ENCODE assay signal across 7 mouse cellular contexts in the genomic region with DNA sequence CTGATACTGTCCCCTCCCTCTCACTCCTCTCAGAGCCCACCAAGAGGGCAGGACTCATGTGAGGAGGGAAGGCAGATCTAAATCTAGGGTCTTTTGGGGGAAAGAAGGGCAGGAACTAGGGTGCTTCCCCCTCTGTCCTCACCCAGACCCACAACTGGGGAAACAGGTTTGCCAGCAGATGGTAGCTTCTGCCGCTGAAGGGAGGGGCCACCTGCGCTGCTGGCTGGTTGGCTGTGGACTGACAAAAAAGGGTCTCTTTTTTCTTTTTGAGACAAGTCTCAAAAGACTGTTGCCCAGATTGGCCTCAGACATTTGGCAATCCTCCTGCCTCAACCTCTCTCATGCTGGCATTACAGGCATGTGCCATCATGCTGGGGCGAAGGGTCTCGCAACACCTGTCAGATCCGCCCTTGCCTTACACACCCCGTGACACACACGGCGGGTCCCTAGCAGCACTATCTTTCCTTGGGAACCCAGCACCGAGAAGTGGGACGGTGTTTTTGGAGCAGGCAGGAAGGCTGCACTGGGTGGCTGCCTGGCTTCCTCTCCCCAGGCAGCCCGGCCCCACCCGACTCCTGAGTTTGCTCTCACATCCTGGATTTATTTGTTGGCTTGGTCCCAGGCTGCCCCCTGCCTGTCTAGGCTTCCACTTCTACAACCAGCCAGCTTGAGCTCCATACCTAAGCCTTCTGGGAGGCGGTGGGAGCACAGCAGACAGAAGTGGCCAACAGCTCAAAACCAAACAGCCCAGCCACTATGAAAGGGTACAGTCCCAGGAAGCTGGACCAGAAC. TPM values are rescaled to one million over a fixed set of nuclear protein-coding genes. Genes with fewer than 3 reads are reported as not detected.
DNase-seq lines count a peak whose midpoint lies in the region; TF ChIP-seq lines count a peak whose summit lies in the region.

No protein-coding gene starts in this region.

- H3K36me3 ChIP-seq in E14TG2a.4 (ENCODE audit: insufficient read depth, low read length): 0 out of 2 replicates have a peak, but pooled peaks cover 3% of the 10 kb centered on the region

- peaks cover 23% of the 10 kb centered on the region for H3K27me3 ChIP-seq in E14TG2a.4 (ENCODE audit: insufficient read depth, low read length)

- H3K9me3 ChIP-seq in E14TG2a.4 (ENCODE audit: low read length): peaks cover 6% of the 10 kb centered on the region

- TF ChIP-seq CTCF in E14TG2a.4 (conservative IDR thresholded peaks at IDR 0.05; ENCODE audit: low read length): no peak

- H3K4me3 ChIP-seq in E14TG2a.4 (replicated peaks; ENCODE audit: low read length): peak overlapping the region; percentile 90

- DNase-seq in B cell, adult 2 months: peak; percentile 24 to 33
- peak; percentile 61 to 81 for DNase-seq in heart, adult 18-20 months
- peak; percentile 67 for DNase-seq in kidney, adult 9 months
- DNase-seq in lung, postnatal 25 days (ENCODE audit: low spot score): peak; percentile 73
- DNase-seq in thymus, postnatal 10 days (ENCODE audit: low spot score in 2 of 2): peak; percentile 49 to 51
- DNase-seq in yolk sac, embryonic 10.5 days (ENCODE audit: low spot score): no peak

- peaks cover 48% of the 10 kb centered on the region for H3K4me1 ChIP-seq in E14TG2a.4 (replicated peaks; ENCODE audit: low read depth, low read length)

RNA-seq across cellular contexts. Expression of a gene that starts 1.8 kb away (rescaled TPM):
- total RNA-seq in heart, adult 18-20 months (2021): 1 to 10 TPM; 6.8 to 7.6 TPM

RNA-seq across cellular contexts. Expression of a gene that starts 4.2 kb away (rescaled TPM):
- 10 to 100 TPM; 57.3 to 61.5 TPM for total RNA-seq in heart, adult 18-20 months (2021)

RNA-seq across cellular contexts. Expression of a gene that starts 27.9 kb away (rescaled TPM):
- total RNA-seq in heart, adult 18-20 months (2021): 1 to 10 TPM; 1.4 to 2.0 TPM
